Mouse (Mus musculus): Measurements from ENCODE around the gene Rex1bd. TPM values are rescaled to one million over a fixed set of nuclear protein-coding genes. Genes with fewer than 3 reads are reported as not detected.

The Rex1bd gene
- polyA plus RNA-seq, 1 experiment from 2014 or later: 178 TPM

GRCm38 (mm10) chr8:70495771-70496062 lies 10.8 kb downstream of the Rex1bd start:
- H3K4me1 ChIP-seq: peaks cover 71% of the 10 kb centered on the region
- no peaks in the 10 kb centered on the region for H3K9me3 ChIP-seq
- H3K9ac ChIP-seq: peak overlapping the region; percentile 87
- peak overlapping the region; percentile 66 for H3K4me3 ChIP-seq
- peak overlapping the region; percentile 89 for H3K27ac ChIP-seq
- 10% methylated on average over 12 of the region's 12 CpGs for WGBS
- H3K36me3 ChIP-seq: peaks cover 15% of the 10 kb centered on the region; the same call in 1 of the 2 replicates
- H3K4me2 ChIP-seq: peak overlapping the region; percentile 82
- ATAC-seq (ENCODE audit: insufficient number of reproducible peaks, insufficient read depth, low FRiP score, low TSS enrichment, low read depth): no peak
- peaks cover 79% of the 10 kb centered on the region for H3K27me3 ChIP-seq

GRCm38 (mm10) chr8:70495001-70495770 lies 11.4 kb downstream of the Rex1bd start:
- Histone ChIP-seq H3K9ac (peak overlapping the region; percentile 87), H3K4me3 (peak overlapping the region; percentile 66), H3K4me1 (peaks cover 71% of the 10 kb centered on the region), H3K27ac (peak overlapping the region; percentile 89), H3K9me3 (no peaks in the 10 kb centered on the region), H3K4me2 (peak overlapping the region; percentile 82), H3K36me3 (peaks cover 10% of the 10 kb centered on the region; the same call in 1 of the 2 replicates), H3K27me3 (peaks cover 79% of the 10 kb centered on the region)
- WGBS: 3% methylated on average over 21 of the region's 21 CpGs
- no peak for ATAC-seq (ENCODE audit: insufficient number of reproducible peaks, insufficient read depth, low FRiP score, low TSS enrichment, low read depth)

GRCm38 (mm10) chr8:70494416-70494945 lies 12.1 kb downstream of the Rex1bd start:
- Histone ChIP-seq H3K4me3 (peak overlapping the region; percentile 66), H3K27ac (peak overlapping the region; percentile 89), H3K9ac (peak overlapping the region; percentile 87), H3K36me3 (peaks cover 9% of the 10 kb centered on the region; the same call in 1 of the 2 replicates), H3K4me2 (peak overlapping the region; percentile 82), H3K4me1 (peaks cover 71% of the 10 kb centered on the region), H3K9me3 (no peaks in the 10 kb centered on the region), H3K27me3 (peaks cover 85% of the 10 kb centered on the region)
- ATAC-seq (ENCODE audit: insufficient number of reproducible peaks, insufficient read depth, low FRiP score, low TSS enrichment, low read depth): no peak
- 2% methylated on average over 28 of the region's 28 CpGs for WGBS

- H3K36me3 ChIP-seq: peaks cover 6% of the 10 kb centered on the region; the same call in 1 of the 2 replicates
- ATAC-seq (ENCODE audit: insufficient number of reproducible peaks, insufficient read depth, low FRiP score, low TSS enrichment, low read depth): no peak
- H3K9ac ChIP-seq: peak overlapping the region; percentile 87
- peak overlapping the region; percentile 66 for H3K4me3 ChIP-seq
- peaks cover 92% of the 10 kb centered on the region for H3K27me3 ChIP-seq
- under 1% methylated on average over 46 of the region's 47 CpGs for WGBS
- H3K9me3 ChIP-seq: no peaks in the 10 kb centered on the region
- peaks cover 71% of the 10 kb centered on the region for H3K4me1 ChIP-seq
- peak overlapping the region; percentile 89 for H3K27ac ChIP-seq
- peak overlapping the region; percentile 82 for H3K4me2 ChIP-seq
These were observed 12.7 kb downstream of the Rex1bd start for GRCm38 (mm10) chr8:70493692-70494415.

- peaks cover 93% of the 10 kb centered on the region for H3K27me3 ChIP-seq
- peaks cover 6% of the 10 kb centered on the region; the same call in 1 of the 2 replicates for H3K36me3 ChIP-seq
- ATAC-seq (ENCODE audit: insufficient number of reproducible peaks, insufficient read depth, low FRiP score, low TSS enrichment, low read depth): no peak; the same call in 1 of the 2 replicates
- under 1% methylated on average over 79 of the region's 93 CpGs for WGBS
- peaks cover 77% of the 10 kb centered on the region for H3K4me1 ChIP-seq
- peak within 1 kb of the TSS; percentile 66 for H3K4me3 ChIP-seq
- peak within 1 kb of the TSS; percentile 89 for H3K27ac ChIP-seq
- peak within 1 kb of the TSS; percentile 87 for H3K9ac ChIP-seq
- H3K9me3 ChIP-seq: no peaks in the 10 kb centered on the region
- peak within 1 kb of the TSS; percentile 82 for H3K4me2 ChIP-seq
These were observed 13.6 kb downstream of the Rex1bd start, which contains the start of gene Crlf1 for GRCm38 (mm10) chr8:70492664-70493640. Gene Crlf1, plus strand, starts transcription at chr8:70493158.

GRCm38 (mm10) chr8:70490880-70491495 lies 15.6 kb downstream of the Rex1bd start:
- Histone ChIP-seq H3K36me3 (no peaks in the 10 kb centered on the region), H3K27ac (peak overlapping the region; percentile 89), H3K9me3 (no peaks in the 10 kb centered on the region), H3K4me3 (peak overlapping the region; percentile 66), H3K27me3 (peaks cover 96% of the 10 kb centered on the region), H3K4me1 (peaks cover 92% of the 10 kb centered on the region), H3K4me2 (peak overlapping the region; percentile 82), H3K9ac (peak overlapping the region; percentile 58)
- 3% methylated on average over 20 of the region's 20 CpGs for WGBS
- no peak for ATAC-seq (ENCODE audit: insufficient number of reproducible peaks, insufficient read depth, low FRiP score, low TSS enrichment, low read depth)

GRCm38 (mm10) chr8:70490061-70490879 lies 16.3 kb downstream of the Rex1bd start:
- ATAC-seq (ENCODE audit: insufficient number of reproducible peaks, insufficient read depth, low FRiP score, low TSS enrichment, low read depth): no peak
- H3K27me3 ChIP-seq: peaks cover 96% of the 10 kb centered on the region

GRCm38 (mm10) chr8:70489576-70489975 lies 17.0 kb downstream of the Rex1bd start:
- under 1% methylated on average over 23 of the region's 41 CpGs for WGBS
- H3K4me2 ChIP-seq: peak overlapping the region; percentile 74
- no peaks in the 10 kb centered on the region for H3K9me3 ChIP-seq
- no peaks in the 10 kb centered on the region for H3K36me3 ChIP-seq
- H3K9ac ChIP-seq: peak overlapping the region; percentile 62
- peak overlapping the region; percentile 44; the same call in 1 of the 2 replicates for H3K27ac ChIP-seq
- no peak for ATAC-seq (ENCODE audit: insufficient number of reproducible peaks, insufficient read depth, low FRiP score, low TSS enrichment, low read depth)
- peak overlapping the region; percentile 37 for H3K4me3 ChIP-seq
- peaks cover 93% of the 10 kb centered on the region for H3K27me3 ChIP-seq
- H3K4me1 ChIP-seq: peaks cover 78% of the 10 kb centered on the region

More at GRCm38 (mm10) chr8:70490061-70490879, 16.3 kb downstream of the Rex1bd start:
- Histone ChIP-seq H3K4me3 (peak overlapping the region; percentile 37), H3K4me1 (peaks cover 85% of the 10 kb centered on the region), H3K9ac (no peak overlapping the region), H3K36me3 (no peaks in the 10 kb centered on the region), H3K4me2 (peak overlapping the region; percentile 82), H3K9me3 (no peaks in the 10 kb centered on the region), H3K27ac (peak overlapping the region; percentile 89)
- WGBS: 20% methylated on average over 10 of the region's 10 CpGs

- WGBS: 2% methylated on average over 14 of the region's 14 CpGs
- peak overlapping the region; percentile 37 for H3K4me3 ChIP-seq
- H3K9me3 ChIP-seq: no peaks in the 10 kb centered on the region
- peak overlapping the region; percentile 74 for H3K4me2 ChIP-seq
- H3K27ac ChIP-seq: 0 out of 2 replicates have a peak overlapping the region, but pooled peaks have one; percentile 44
- H3K27me3 ChIP-seq: peaks cover 87% of the 10 kb centered on the region
- no peak for ATAC-seq (ENCODE audit: insufficient number of reproducible peaks, insufficient read depth, low FRiP score, low TSS enrichment, low read depth)
- H3K4me1 ChIP-seq: peaks cover 72% of the 10 kb centered on the region
- H3K36me3 ChIP-seq: no peaks in the 10 kb centered on the region
- peak overlapping the region; percentile 64 for H3K9ac ChIP-seq
These were observed 17.6 kb downstream of the Rex1bd start for GRCm38 (mm10) chr8:70488931-70489470.
